Mouse (Mus musculus) layer of hippocampus, postnatal 10 days (tissue): ENCODE measurements around the gene Ntn1. TPM values are rescaled to one million over a fixed set of nuclear protein-coding genes. Genes with fewer than 3 reads are reported as not detected.
A peak's percentile ranks its signal among the peaks of the same experiment; 100 is the strongest.

Experiments used
- DNase-seq, 2 experiments: peaks; one replicate each; pipeline ENCODE4 v3.0.0; 2021; ENCODE audit warnings: low spot score in 2 of 2
- total RNA-seq, 2 experiments: library from RNA; stranded (reverse); gene quantifications; 2 replicates each; pipeline ENCODE4 v1.2.3; 2021

Gene Ntn1
- total RNA-seq, 2 experiments from 2014 or later = 9.8 to 10.6 TPM

- no peak for DNase-seq
Observed at GRCm38 (mm10) chr11:68407266-68407926, 6.8 kb upstream of the Ntn1 start.

GRCm38 (mm10) chr11:68405576-68405975 is 5.0 kb upstream of the Ntn1 start:
- DNase-seq = no peak

GRCm38 (mm10) chr11:68404185-68404584 is 3.6 kb upstream of the Ntn1 start:
- DNase-seq = no peak

- DNase-seq = no peak
Observed at GRCm38 (mm10) chr11:68401428-68401827, 805 bp upstream of the Ntn1 start.

- peak in 1 of 2 experiments; percentile 41 for DNase-seq
Observed at GRCm38 (mm10) chr11:68400021-68400671, 477 bp downstream of the Ntn1 start.

- DNase-seq = peak; percentile 20 to 44
Observed at GRCm38 (mm10) chr11:68399548-68400020, 1.0 kb downstream of the Ntn1 start.

- no peak for DNase-seq
Observed at GRCm38 (mm10) chr11:68398891-68399547, 1.6 kb downstream of the Ntn1 start.

- no peak for DNase-seq
Observed at GRCm38 (mm10) chr11:68395546-68395945, 5.1 kb downstream of the Ntn1 start.

GRCm38 (mm10) chr11:68394749-68395148 is 5.9 kb downstream of the Ntn1 start:
- no peak for DNase-seq

GRCm38 (mm10) chr11:68393897-68394490 is 6.6 kb downstream of the Ntn1 start:
- no peak for DNase-seq

GRCm38 (mm10) chr11:68390381-68391287 is 10.0 kb downstream of the Ntn1 start:
- no peak for DNase-seq

- no peak for DNase-seq
Observed at GRCm38 (mm10) chr11:68389621-68390020, 11.0 kb downstream of the Ntn1 start.

GRCm38 (mm10) chr11:68388655-68389015 is 12.0 kb downstream of the Ntn1 start:
- no peak for DNase-seq

GRCm38 (mm10) chr11:68387971-68388654 is 12.5 kb downstream of the Ntn1 start:
- no peak for DNase-seq

- no peak for DNase-seq
Observed at GRCm38 (mm10) chr11:68387441-68387760, 13.2 kb downstream of the Ntn1 start.

- peak in 1 of 2 experiments; percentile 33 for DNase-seq
Observed at GRCm38 (mm10) chr11:68386589-68387440, 13.8 kb downstream of the Ntn1 start.

- DNase-seq = peak; percentile 24 to 53
Observed at GRCm38 (mm10) chr11:68385921-68386588, 14.6 kb downstream of the Ntn1 start.

GRCm38 (mm10) chr11:68385021-68385821 is 15.4 kb downstream of the Ntn1 start:
- DNase-seq = peak in 1 of 2 experiments; percentile 45
